Mouse (Mus musculus): ENCODE data around the gene Gm10378. TPM values are rescaled to one million over a fixed set of nuclear protein-coding genes. Genes with fewer than 3 reads are reported as not detected.
"Not testable (repeated sequence)": the region's sequence is repeated elsewhere in the genome, so short reads cannot be mapped to it uniquely, and the experiment has no call there.

The Gm10378 gene
- polyA plus RNA-seq (2014; fragmentation: Nextera tagmentation; extraction: Ambion mirVana): not detected in 2 replicates

DNA sequence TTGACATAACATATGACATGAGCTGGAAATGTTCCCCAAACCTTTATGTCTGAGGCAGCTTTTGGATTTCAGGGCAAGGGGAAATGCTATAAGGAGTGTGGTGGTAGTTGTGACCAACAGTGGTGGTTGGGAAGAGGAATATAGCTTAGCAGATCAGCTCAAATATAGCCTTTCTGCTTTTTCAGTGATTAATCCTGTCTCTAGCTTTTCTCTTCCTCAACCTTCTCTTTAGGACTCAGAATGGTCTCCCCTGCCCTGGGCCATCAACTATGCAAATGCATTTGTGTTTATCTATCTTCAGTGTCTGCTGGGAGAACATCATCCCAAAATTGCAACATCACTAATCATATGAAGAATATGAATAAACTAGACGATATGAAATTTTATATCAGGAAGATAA is at the start of gene Gm10378:
Gene Gm10378, plus strand, starts transcription at position 301 of the 400 bp plus-strand sequence.
- H3K9ac ChIP-seq (ENCODE audit: low read length); H3K9me3 ChIP-seq (ENCODE audit: control insufficient read depth, low read length); H3K27ac ChIP-seq (ENCODE audit: low read depth, low read length); ATAC-seq (ENCODE audit: low FRiP score); H3K4me2 ChIP-seq; H3K36me3 ChIP-seq (ENCODE audit: control insufficient read depth, insufficient read depth, low read length); H3K4me3 ChIP-seq (ENCODE audit: low read depth, low read length); DNase-seq (ENCODE audit: low spot score, missing footprints); H3K27me3 ChIP-seq (ENCODE audit: control insufficient read depth, insufficient read depth, low read length); H3K4me1 ChIP-seq (ENCODE audit: control insufficient read depth, insufficient read depth, low read length): not testable (repeated sequence)
- no CpG with 5 or more reads among the region's 1 CpGs for WGBS

- H3K36me3 ChIP-seq (ENCODE audit: control insufficient read depth, insufficient read depth, low read length); H3K4me2 ChIP-seq; ATAC-seq (ENCODE audit: low FRiP score); DNase-seq (ENCODE audit: low spot score, missing footprints); H3K9me3 ChIP-seq (ENCODE audit: control insufficient read depth, low read length); H3K27me3 ChIP-seq (ENCODE audit: control insufficient read depth, insufficient read depth, low read length); H3K9ac ChIP-seq (ENCODE audit: low read length); H3K4me1 ChIP-seq (ENCODE audit: control insufficient read depth, insufficient read depth, low read length); H3K4me3 ChIP-seq (ENCODE audit: low read depth, low read length); H3K27ac ChIP-seq (ENCODE audit: low read depth, low read length): not testable (repeated sequence)
- no CpG with 5 or more reads among the region's 2 CpGs for WGBS
These were observed 13.9 kb upstream of the Gm10378 start, which contains the start of gene Gm3633 for GRCm38 (mm10) chr14:42641817-42642216. Gene Gm3633 (minus strand): TSS chr14:42641917.

Small RNA genes lying within 50 kb of the gene (microRNA-seq; reads per million reads assigned to microRNA genes)
- gene Gm23620 (not detected), gene Gm25228 (not detected)

Other genes starting within 250 kb of the Gm10378 start
- not detected in 2 replicates for gene Gm8005, start 216.3 kb upstream of the Gm10378 start, polyA plus RNA-seq (2014; fragmentation: Nextera tagmentation; extraction: Ambion mirVana)
- not detected in 2 replicates for gene Gm8011, start 192.1 kb upstream of the Gm10378 start, polyA plus RNA-seq (2014; fragmentation: Nextera tagmentation; extraction: Ambion mirVana)
- gene Gm8020, start 153.6 kb upstream of the Gm10378 start, polyA plus RNA-seq (2014; fragmentation: Nextera tagmentation; extraction: Ambion mirVana): not detected in 2 replicates
- gene Gm8024, start 131.7 kb upstream of the Gm10378 start, polyA plus RNA-seq (2014; fragmentation: Nextera tagmentation; extraction: Ambion mirVana): not detected in 2 replicates
- not detected in 2 replicates for gene Gm17124, start 56.1 kb upstream of the Gm10378 start, polyA plus RNA-seq (2014; fragmentation: Nextera tagmentation; extraction: Ambion mirVana)
- not detected in 2 replicates for gene Gm3633, start 14.0 kb upstream of the Gm10378 start, polyA plus RNA-seq (2014; fragmentation: Nextera tagmentation; extraction: Ambion mirVana)
- gene Gm3015, start 112.9 kb downstream of the Gm10378 start, polyA plus RNA-seq (2014; fragmentation: Nextera tagmentation; extraction: Ambion mirVana): not detected in 2 replicates
- not detected in 2 replicates for gene Gm10377, start 142.0 kb downstream of the Gm10378 start, polyA plus RNA-seq (2014; fragmentation: Nextera tagmentation; extraction: Ambion mirVana)
- not detected in 2 replicates for gene Gm21977, start 197.5 kb downstream of the Gm10378 start, polyA plus RNA-seq (2014; fragmentation: Nextera tagmentation; extraction: Ambion mirVana)

Measured in midbrain, embryonic 11.5 days (tissue).